Mouse (Mus musculus): Measurements from ENCODE around the gene Cavin1. TPM values are rescaled to one million over a fixed set of nuclear protein-coding genes. Genes with fewer than 3 reads are reported as not detected.

The Cavin1 gene
- total and polyA plus RNA-seq, 2 experiments from 2014 or later: 26.0 to 46.0 TPM

DNA sequence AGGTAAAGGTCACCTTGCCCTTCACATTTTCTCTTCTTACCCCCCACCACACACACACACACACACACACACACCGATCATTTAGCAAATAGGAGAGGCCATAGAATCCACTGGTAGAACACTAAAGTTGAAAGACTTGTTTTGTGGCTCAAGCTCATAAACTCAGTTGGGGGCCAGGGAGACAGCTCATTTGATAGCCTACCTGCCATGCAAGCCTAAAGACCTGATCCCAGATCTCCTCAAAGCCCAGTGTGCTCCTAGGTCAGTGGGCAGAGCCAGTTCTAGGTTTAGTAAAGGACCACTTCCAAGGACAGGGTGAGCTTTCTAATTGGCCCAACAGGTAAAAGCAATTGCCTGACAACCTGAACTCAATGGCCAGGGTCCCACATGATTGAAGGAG, 28.3 kb downstream of the Cavin1 start:
- Histone ChIP-seq H3K4me3 (ENCODE audit: low read depth, low read length) (no peak overlapping the region), H3K27ac (ENCODE audit: low read depth, low read length) (no peak overlapping the region), H3K9ac (replicated peaks; ENCODE audit: low read length, poor library complexity, severe bottlenecking) (no peak overlapping the region), H3K4me2 (ENCODE audit: low read depth, low read length, poor library complexity, severe bottlenecking) (no peak overlapping the region), H3K9me3 (ENCODE audit: low read length) (0 out of 2 replicates have a peak, but pooled peaks cover 4% of the 10 kb centered on the region), H3K36me3 (ENCODE audit: insufficient read depth, low read length) (no peaks in the 10 kb centered on the region), H3K27me3 (ENCODE audit: insufficient read depth, low read length) (no peaks in the 10 kb centered on the region), H3K4me1 (ENCODE audit: insufficient read depth, low read length) (no peaks in the 10 kb centered on the region)
- WGBS: 79% methylated on average over 1 of the region's 1 CpGs
- ATAC-seq (ENCODE audit: low FRiP score) (no peak), DNase-seq (ENCODE audit: low spot score) (no peak)
- no peak for TF ChIP-seq CTCF (IDR thresholded peaks at IDR 0.05)

DNA sequence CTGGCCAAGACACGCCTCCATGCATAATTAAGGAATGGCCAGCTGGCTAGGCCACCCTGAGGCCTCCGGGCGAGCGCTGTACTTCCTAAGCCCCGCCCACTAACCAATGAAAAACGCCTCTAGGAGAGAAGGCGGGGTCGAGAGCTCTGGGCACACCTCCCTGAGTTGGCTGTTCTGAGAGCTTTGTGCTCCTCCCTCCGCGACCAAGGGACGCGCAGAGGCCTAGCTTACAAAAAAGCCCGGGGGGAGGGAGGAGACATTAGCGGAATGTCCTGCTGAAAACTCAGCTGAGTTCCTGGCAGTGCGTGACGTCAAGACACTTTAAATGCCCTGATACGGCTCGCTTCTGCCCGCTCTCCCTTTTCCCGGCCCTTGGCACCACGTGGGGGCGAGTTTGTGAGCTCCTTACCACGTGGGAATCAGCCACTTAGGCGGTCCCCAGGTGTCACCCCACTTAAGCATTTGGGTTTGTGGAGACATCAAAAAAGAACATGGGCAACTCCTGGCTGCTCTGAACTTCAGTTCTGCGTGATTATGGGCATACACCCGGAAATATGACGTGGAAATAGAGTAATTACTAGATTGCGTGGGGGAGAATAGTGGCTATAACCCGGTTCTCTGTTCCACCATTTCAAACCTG, 31.1 kb downstream of the Cavin1 start, which contains the start of gene Stat3:
Gene Stat3 (minus strand): TSS at position 29 of the 640 bp plus-strand sequence.
- 1% methylated on average over 29 of the region's 29 CpGs for WGBS

DNA sequence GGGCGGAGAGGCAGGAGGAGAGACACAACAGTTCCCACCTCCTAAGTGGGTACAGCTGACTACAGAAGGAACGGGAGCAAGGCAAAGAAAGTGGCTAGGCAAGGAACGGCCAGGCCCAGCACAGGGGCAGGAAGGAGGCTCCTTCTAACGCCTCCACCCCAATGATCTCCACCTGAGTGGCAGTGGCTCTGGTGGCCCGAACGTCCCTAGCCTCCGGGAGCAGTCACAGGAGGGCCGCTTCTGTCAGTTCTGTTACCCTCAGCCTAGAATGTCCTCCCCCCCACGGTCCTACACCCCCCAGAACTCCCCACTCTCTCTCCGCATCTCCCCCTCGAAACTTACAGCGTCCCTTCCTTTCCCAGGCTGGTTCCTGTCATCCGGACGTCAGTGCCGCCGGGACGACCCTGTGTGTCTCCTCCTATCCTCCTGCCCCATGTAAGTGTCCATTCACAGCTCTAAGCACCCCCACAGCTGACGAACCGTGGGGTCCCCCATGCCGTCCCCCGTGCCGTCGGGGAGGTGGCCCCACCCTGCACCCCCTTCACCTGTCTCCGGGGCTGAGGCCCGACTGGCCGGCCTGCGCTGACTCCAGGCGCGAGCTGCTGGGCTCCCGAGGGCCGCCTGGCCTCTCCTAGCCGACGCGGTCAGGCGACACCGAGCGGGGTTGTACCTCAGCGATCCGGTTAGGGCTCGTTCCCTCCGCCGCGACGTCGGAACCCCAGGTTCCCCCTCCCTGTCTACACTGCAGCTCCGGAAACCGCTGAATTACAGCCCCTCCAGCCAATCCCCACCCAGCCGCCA, 31.8 kb downstream of the Cavin1 start:
- ATAC-seq (ENCODE audit: low FRiP score) (peak; percentile 99), DNase-seq (ENCODE audit: low spot score) (no peak)

More for the DNA sequence above, 31.1 kb downstream of the Cavin1 start, which contains the start of gene Stat3:
- Histone ChIP-seq H3K27me3 (ENCODE audit: insufficient read depth, low read length) (no peaks in the 10 kb centered on the region), H3K9me3 (ENCODE audit: low read length) (no peaks in the 10 kb centered on the region), H3K9ac (replicated peaks; ENCODE audit: low read length, poor library complexity, severe bottlenecking) (peak within 1 kb of the TSS; percentile 93), H3K36me3 (ENCODE audit: insufficient read depth, low read length) (no peaks in the 10 kb centered on the region), H3K4me2 (ENCODE audit: low read depth, low read length, poor library complexity, severe bottlenecking) (peak within 1 kb of the TSS; percentile 74), H3K27ac (ENCODE audit: low read depth, low read length) (peak within 1 kb of the TSS; percentile 74), H3K4me1 (ENCODE audit: insufficient read depth, low read length) (no peaks in the 10 kb centered on the region), H3K4me3 (ENCODE audit: low read depth, low read length) (peak within 1 kb of the TSS; percentile 88)
- TF ChIP-seq CTCF (IDR thresholded peaks at IDR 0.05): peak; percentile 20; the same call in 1 of the 2 replicates
- DNase-seq (ENCODE audit: low spot score): peak; percentile 100
- no peak; the same call in 1 of the 2 replicates for ATAC-seq (ENCODE audit: low FRiP score)

DNA sequence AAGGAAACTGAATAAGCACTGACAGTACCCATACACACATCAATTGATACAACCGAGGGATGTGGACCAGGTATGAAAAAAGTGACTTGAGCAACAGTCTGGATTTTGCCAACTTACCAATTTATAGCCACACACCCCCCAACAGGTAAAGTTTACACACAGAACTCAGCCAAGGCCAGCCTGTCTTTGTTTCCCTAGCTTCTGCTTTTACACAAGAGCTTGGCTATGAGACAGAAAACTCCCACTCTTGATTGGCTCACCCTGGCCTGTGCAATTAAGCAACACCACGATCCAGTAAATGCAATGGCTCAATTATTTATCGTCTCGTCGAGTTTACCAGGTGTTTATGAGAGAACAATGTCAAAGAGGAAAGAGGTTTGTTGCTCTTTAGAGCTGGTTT, 32.6 kb downstream of the Cavin1 start:
- Histone ChIP-seq H3K27me3 (ENCODE audit: insufficient read depth, low read length) (no peaks in the 10 kb centered on the region), H3K4me2 (ENCODE audit: low read depth, low read length, poor library complexity, severe bottlenecking) (peak overlapping the region; percentile 74), H3K4me1 (ENCODE audit: insufficient read depth, low read length) (no peaks in the 10 kb centered on the region), H3K36me3 (ENCODE audit: insufficient read depth, low read length) (no peaks in the 10 kb centered on the region), H3K9ac (replicated peaks; ENCODE audit: low read length, poor library complexity, severe bottlenecking) (no peak overlapping the region), H3K9me3 (ENCODE audit: low read length) (no peaks in the 10 kb centered on the region), H3K4me3 (ENCODE audit: low read depth, low read length) (peak overlapping the region; percentile 88), H3K27ac (ENCODE audit: low read depth, low read length) (no peak overlapping the region)
- WGBS: 27% methylated on average over 5 of the region's 5 CpGs
- ATAC-seq (ENCODE audit: low FRiP score) (no peak), DNase-seq (ENCODE audit: low spot score) (peak; percentile 30)
- TF ChIP-seq CTCF (IDR thresholded peaks at IDR 0.05): no peak

More for the DNA sequence above, 31.8 kb downstream of the Cavin1 start:
- peak overlapping the region; percentile 74 for H3K4me2 ChIP-seq (ENCODE audit: low read depth, low read length, poor library complexity, severe bottlenecking)
- H3K9me3 ChIP-seq (ENCODE audit: low read length): no peaks in the 10 kb centered on the region
- WGBS: under 1% methylated on average over 38 of the region's 48 CpGs
- no peak for TF ChIP-seq CTCF (IDR thresholded peaks at IDR 0.05)
- H3K27ac ChIP-seq (ENCODE audit: low read depth, low read length): peak overlapping the region; percentile 74
- no peaks in the 10 kb centered on the region for H3K27me3 ChIP-seq (ENCODE audit: insufficient read depth, low read length)
- no peaks in the 10 kb centered on the region for H3K36me3 ChIP-seq (ENCODE audit: insufficient read depth, low read length)
- peak overlapping the region; percentile 93 for H3K9ac ChIP-seq (replicated peaks; ENCODE audit: low read length, poor library complexity, severe bottlenecking)
- peak overlapping the region; percentile 88 for H3K4me3 ChIP-seq (ENCODE audit: low read depth, low read length)
- no peaks in the 10 kb centered on the region for H3K4me1 ChIP-seq (ENCODE audit: insufficient read depth, low read length)

DNA sequence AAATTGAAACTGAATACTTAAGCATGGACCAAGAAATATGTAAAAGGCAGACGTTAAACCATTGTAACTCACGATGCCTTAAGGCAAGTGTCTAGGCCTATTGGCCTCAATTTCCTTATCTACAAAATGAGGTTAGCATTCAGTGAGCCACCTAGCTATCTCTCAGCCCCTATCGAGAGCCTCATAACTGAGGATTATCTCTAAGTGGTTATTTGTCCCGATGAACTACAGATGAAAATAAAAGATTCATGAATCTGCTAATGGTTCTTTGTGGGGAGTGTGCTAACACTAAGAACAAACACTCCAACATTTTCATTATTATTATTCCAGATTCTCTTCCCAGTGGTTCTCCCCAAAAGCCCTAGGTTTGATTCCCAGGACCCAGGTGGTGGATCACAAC, 33.4 kb downstream of the Cavin1 start:
- H3K4me1 ChIP-seq (ENCODE audit: insufficient read depth, low read length): no peaks in the 10 kb centered on the region
- H3K4me2 ChIP-seq (ENCODE audit: low read depth, low read length, poor library complexity, severe bottlenecking): peak overlapping the region; percentile 74
- H3K27ac ChIP-seq (ENCODE audit: low read depth, low read length): no peak overlapping the region
- H3K27me3 ChIP-seq (ENCODE audit: insufficient read depth, low read length): no peaks in the 10 kb centered on the region
- no peak for TF ChIP-seq CTCF (IDR thresholded peaks at IDR 0.05)
- no peak overlapping the region for H3K9ac ChIP-seq (replicated peaks; ENCODE audit: low read length, poor library complexity, severe bottlenecking)
- 54% methylated on average over 4 of the region's 4 CpGs for WGBS
- no peaks in the 10 kb centered on the region for H3K9me3 ChIP-seq (ENCODE audit: low read length)
- DNase-seq (ENCODE audit: low spot score): no peak
- H3K36me3 ChIP-seq (ENCODE audit: insufficient read depth, low read length): no peaks in the 10 kb centered on the region
- H3K4me3 ChIP-seq (ENCODE audit: low read depth, low read length): no peak overlapping the region; the same call in 1 of the 2 replicates
- ATAC-seq (ENCODE audit: low FRiP score): no peak
